Mouse (Mus musculus) adrenal gland, adult 10 weeks (tissue): ENCODE results near the gene Tgm6. TPM values are rescaled to one million over a fixed set of nuclear protein-coding genes. Genes with fewer than 3 reads are reported as not detected.

Experiments used
- polyA plus RNA-seq: library from polyadenylated mRNA; stranded (reverse); fragments of 350-450 nt; fragmentation: Illumina TruSeq; extraction: RNeasy Lipid Tissue Mini Kit (QIAGEN cat#74804); gene quantifications from one replicate; pipeline ENCODE4 v1.2.3, GENCODE M21; 2014; ENCODE audit warnings: low read depth, low replicate concordance

Gene Tgm6
- polyA plus RNA-seq, result not detected

DNA sequence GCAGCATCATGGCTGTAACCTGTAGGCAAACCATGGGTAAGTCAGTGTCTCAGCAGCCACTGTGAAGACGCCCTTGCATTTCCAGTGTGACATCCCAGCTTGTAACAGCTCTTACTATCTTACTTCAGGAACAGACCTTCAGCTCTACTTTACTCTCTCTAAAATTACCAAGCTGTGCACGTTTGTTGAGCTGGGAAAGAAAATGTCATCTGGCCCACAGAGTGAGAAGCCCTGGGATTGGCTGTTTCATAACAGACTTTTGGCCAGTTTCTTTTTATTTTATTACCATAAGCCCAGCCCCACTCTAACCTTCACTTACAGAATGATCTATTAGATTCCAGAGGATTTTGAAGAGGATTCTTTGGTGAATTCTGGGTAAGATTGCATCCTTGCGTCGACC is at the start of gene Tgm6:
Gene Tgm6, plus strand, starts transcription at position 301 of the 400 bp plus-strand sequence.

DNA sequence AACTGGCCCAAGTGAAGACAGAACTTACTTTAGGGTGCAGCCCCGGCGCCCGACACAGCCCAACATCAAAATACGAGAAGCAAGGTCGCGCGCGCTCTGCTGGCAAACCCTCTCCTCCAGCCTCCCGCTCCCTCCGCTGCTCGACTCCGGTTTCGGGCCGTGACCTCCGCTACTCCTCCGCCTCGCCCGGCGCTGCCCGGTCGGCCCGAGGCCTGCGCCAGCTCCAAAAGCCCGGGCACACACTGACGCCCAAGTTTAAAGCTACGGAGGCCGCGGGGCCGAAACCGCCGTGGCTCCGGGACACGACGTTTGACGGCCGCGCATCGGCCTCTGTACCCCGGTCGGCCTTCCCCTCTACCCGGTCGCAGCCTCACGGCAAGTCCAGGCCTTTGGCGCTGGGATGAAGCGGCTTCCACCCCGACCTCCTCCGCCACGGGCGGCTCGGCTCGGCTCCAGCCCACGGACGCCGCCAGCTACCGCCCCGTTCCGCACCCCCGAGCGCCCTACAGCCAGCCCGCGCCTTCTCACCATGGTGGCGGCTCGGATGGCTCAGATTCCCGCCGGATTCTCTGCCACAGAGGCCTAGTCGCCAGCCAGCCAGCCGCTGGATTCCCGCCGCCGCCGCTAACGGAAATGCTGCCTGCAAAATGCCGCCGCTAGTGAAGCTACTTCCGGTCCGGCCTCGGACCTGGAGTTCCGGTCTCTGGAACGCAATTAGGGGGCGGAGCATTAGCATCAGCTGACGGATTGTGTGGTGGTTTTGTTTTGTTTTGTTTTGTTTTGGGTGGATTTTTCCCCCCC is 66.7 kb downstream of the Tgm6 start, which contains the start of gene Snrpb:
Gene Snrpb, minus strand, starts transcription at position 698 of the 801 bp plus-strand sequence.

DNA sequence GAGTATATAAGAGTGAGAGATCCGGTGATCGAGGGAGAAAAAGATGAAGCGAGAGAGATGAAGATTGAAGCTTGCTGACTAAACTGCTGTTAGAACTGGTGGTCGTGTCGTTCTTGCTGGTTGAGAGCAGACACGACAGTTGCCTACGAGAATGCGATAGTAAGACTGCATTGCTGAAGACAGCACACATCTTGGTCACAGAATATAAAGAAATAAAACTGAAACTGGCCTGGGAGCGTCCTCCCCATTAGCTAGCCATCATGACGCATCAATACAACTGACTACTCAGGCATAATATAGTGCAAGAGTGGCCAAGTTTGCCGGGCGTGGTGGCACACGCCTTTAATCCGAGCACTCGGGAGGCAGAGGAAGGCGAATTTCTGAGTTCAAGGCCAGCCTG is 82.7 kb downstream of the Tgm6 start, which contains the start of gene Tmc2:
Gene Tmc2, plus strand, starts transcription at position 301 of the 400 bp plus-strand sequence.

Other genes with a start within 250 kb of the Tgm6 start
- gene Tgm3, start 100.1 kb upstream of the Tgm6 start, polyA plus RNA-seq, result 0.47 TPM
- 15.5 TPM for gene Snrpb, start 67.0 kb downstream of the Tgm6 start, polyA plus RNA-seq
- not detected for gene Tmc2, start 82.8 kb downstream of the Tgm6 start, polyA plus RNA-seq
- gene Nop56, start 162.0 kb downstream of the Tgm6 start, polyA plus RNA-seq, result 87.1 TPM
- gene Idh3b, start 172.1 kb downstream of the Tgm6 start, polyA plus RNA-seq, result 131 TPM
- gene Ebf4, start 182.8 kb downstream of the Tgm6 start, polyA plus RNA-seq, result 0.52 TPM